Mouse (Mus musculus) ES-CJ7 (cell line): Measurements from ENCODE around the gene Rpp40.

ENCODE experiments used
- DNase-seq: peaks from one replicate; pipeline ENCODE4 v3.0.0; 2011; ENCODE audit warnings: low read depth, low spot score

The Rpp40 gene

DNA sequence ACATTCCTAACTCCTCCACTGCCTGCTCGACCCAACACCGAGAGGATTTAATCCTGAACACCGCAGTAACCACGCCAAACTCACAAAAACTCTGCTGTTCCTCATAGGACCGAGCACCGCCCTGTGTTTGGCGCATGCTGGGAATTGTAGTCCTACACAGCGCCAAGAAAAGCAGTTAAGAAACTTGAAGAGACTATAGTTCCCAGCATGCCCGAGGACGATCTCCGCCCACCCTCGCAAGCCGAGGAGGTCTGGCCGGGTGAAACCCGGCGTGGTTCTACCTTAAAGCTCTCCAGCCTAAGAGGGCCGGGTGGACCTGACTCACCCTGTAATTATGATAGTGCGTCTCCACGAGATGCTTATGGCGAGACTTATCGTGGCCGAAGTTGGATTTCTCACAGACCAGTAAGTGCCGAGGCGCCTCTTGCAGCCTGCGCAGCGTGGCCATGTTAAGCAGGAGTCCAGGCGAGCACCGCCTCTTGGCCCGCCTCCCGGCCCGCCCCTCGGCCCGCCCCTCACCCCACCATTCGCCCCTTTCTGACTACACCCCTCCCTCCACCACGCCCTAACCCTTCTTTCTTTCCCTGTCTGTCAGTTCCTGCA is at the start of gene Rpp40:
Gene Rpp40, minus strand, starts transcription at position 481 of the 603 bp plus-strand sequence.
- peak; percentile 95 for DNase-seq

DNA sequence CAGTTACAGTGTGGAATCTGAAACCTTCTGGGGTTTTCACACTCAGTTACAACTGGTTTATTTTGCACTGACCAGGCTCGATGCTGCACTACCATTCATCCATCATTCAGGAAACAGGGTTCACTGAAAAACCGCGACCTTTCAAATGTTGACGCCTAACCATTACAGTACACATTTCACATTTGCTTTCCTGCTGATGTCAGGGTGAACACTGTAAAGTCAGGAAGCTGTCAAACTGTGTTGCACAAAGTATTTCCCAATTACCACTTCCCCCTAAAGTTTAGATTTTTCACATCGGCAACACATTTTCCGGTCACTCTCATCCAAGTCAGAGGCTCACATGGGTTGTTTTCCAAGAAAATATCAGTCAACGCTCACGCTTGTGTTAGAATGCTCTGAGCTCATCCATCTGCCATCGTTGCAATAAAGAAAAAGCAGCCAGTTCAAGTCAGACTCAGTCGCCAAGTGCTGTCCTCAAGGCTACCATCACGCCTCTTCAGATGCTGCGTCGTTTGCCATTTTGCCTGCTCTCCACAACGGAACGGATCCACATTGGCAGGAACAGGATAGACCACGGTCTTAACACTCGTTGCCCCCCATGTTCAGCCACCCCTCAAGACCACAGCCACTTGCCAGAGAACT is 43.8 kb upstream of the Rpp40 start:
- DNase-seq: no peak

DNA sequence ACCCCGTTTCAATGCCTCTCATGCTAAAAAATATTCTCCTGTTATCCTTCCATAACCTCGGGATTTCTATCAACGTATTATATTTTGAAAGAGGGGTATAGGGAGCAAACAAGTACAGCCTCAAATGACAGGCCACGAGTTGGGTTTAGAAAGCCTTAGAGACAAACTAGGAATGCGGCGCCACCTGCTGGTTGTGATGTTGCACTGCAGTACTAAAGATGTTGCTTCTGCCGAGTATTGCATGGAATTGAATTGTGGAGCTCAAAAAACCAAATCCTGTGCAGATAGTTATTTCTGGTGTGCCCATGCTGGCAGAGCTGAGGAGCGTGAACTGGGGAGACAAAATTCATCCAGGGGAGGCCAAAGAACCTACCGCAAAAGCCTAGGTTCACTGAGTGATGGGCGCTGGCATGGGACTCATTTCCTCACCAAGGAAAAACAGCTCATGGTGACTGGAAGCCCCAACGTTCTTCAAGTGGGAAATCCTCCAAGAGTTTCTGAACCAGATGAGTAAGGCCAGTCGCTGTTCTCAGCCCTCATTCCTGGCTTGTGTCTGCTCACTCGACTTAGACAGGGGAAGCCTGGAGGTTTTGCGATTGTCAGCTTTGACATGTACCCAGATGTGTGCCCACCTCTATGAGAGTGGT is 41.3 kb upstream of the Rpp40 start:
- peak; percentile 65 for DNase-seq

DNA sequence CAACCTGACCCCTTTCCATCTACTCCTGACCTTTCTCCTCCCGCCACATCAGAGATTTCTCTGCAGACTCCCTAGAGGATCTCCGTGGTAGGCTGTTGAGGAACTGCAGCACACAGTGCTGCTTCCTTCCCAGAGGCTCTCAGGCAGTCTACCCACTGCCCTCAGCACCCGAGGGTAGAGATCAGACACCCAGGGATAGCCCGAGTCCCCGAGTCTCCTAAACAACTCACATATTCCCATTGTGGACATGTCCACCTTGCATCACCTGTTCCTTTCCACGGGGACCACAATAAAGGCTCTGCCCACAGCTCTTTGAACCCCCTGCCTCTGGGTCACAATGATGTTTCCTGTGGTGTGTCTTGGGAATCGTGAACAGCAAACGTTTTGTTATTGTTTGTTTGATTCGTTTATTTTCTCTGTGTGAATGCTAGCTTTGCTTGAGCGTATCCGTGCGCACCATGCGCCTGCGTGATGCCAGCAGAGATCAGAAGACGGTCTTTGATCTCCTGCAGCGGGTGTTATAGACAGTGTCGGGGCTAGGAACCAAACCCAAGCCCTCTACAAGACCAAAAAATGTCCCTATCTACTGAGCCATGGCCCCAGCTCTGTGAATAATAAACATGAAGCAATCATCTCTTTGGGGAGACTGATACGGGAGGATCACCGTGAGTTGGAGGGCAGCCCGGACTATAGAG is 40.6 kb upstream of the Rpp40 start:
- no peak for DNase-seq

DNA sequence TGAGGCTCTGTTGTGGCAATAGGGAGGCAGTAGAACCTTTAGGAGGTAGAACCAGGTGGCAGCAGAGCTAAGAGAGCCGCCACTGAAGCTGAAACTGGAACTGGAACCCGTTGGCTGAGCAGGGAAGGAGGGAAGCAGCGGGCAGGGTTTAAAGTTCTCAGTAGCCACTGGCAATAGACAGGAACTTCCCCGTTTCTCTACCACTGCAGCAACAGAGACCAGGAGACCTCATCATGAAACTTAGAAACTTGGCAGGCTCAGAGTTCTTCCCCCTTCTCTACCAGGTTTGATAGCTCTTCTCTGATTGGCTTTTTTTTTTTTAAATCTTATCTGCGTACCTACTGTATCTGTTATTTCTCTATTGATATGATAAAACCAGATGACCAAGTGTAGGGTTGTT is 34.8 kb upstream of the Rpp40 start:
- no peak for DNase-seq

DNA sequence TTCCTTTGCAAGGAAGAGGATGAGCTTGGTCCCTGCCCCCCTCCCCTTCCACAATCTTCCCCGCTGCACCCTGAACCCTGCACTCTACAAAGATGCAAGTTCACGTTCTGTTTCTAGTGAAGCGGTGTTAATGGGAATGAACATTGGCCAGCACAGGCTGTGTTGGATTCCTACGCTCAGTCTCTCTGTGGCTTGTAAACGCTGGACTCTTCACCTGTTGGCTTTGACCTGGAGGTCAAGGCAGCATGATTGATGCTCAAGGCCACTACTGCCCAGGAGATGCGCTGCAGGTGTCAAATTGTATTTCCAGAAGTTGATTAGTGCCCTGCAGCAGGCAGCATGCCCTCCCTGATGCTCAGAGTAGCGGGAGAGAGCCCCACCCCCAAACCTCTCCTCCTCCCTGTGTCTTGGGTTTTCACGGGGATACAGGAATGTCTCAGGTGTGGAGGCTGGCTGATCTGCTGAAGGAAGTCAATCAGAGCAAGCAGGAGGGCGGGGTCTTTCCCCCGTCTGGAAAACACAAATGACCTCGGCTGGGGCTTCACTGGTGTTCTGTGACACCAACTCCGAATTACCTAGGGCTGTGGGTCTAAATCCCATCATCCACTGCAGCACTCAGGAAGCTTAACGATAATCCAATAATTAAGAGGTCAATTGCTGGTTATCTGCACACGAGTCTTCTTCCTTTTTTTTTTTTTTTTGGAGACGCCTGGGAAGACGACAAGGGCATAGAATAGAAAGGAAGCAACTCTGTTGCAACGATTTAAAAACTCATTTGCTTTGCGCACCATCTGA is 33.9 kb upstream of the Rpp40 start:
- peak; percentile 36 for DNase-seq

DNA sequence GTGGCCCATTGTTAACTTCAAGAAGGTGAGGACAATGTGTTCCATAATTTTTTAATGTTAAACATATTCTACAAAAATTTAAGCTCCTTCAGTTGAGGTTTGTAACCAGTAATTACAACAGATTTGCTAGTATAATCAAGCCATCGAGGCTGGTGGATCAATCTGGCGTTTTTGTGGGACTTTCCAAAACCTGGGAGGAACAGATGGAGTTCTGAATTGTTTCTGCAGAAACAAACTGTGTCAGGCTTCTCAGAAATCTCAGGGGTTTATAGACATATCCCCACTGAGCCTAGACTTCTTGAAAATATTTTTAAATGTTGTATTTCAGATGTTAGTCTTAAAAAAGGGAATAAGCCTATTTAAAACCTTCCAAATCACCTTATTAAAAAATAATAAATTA is 31.8 kb upstream of the Rpp40 start:
- no peak for DNase-seq

DNA sequence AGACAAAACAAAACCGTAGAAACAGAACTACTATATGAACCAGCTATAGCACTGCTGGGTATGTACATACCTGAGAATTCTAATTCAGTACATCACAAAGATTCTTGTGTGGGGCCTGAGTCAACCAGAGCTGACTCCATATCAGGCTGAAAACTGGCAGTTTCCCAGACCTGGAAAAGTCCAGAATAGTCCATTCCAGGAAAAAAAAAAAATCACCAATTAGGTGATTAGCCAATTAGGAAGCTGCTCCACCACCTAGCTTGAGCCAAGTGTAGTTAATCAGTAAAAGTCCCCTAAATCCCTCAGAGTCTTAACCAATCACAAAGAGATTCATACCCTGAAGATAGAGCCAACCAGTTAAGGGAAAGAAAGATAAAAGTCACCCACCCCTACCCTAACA is 5.3 kb upstream of the Rpp40 start:
- DNase-seq: no peak

DNA sequence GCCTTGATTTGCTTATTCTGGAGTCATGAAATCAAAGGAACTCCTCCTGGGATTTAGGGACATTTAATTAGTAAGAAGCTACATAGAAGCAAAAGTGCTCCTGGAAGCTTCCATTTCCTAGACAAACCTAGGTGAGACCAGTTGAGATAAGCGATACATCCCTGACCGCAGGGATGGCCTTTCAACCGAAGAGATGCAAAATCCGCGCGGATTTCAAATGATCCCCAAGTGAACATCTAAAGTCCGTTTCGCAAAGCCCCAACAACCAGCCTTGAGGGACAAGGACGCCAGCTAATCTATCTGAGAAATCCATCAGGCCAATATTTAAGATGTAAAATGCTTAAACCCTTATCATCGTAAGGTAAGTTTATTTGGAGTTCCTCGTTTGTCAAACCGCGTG is 781 bp downstream of the Rpp40 start:
- DNase-seq: no peak

DNA sequence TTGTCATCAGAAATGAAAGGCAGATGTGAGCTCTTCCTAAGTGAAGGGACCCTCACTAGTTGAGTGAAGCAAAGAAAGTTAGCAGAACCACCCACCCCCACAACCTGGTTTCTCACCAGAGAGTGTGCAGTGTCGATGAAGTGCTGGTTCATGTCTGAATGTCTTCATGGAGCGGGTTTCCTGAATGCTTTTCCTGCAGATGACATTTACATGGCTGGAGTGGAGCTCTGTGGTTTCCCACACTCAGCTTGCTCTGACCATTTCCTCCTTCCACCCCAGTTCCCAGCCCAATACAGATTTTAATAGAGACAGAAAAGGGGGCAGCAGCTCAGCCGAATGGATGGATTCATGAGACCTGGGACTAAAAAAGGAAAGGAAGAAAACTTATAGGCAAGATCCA is 13.3 kb downstream of the Rpp40 start:
- no peak for DNase-seq

DNA sequence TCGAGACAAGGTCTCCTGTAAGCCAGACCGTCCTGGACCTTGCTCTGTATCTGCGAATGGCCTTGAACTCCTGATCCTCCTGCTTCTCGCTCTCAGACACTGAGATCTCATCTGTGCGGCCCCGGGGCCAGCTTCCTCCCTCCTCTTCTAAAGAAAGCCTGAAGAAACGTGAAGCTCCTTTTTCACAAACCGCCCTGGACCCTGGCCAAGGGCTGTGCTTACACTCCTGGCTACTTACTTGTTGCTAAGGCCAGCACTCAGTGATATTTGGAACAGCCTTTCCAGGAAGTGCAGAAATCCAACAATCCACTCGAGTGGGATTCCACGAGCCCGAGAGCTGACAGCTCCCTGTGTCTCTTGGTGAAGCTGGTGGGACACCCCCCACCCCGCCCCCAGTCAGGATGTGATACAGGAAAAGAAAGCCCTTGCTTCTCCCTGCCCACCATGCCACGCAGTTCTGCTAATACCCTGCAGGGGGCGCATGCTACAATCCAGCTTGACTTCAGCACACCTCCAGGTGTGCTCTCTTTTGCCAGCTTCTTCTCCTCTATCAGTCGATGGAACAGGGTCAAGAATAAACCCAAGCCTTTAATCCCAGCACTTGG is 19.9 kb downstream of the Rpp40 start:
- DNase-seq: peak; percentile 71

DNA sequence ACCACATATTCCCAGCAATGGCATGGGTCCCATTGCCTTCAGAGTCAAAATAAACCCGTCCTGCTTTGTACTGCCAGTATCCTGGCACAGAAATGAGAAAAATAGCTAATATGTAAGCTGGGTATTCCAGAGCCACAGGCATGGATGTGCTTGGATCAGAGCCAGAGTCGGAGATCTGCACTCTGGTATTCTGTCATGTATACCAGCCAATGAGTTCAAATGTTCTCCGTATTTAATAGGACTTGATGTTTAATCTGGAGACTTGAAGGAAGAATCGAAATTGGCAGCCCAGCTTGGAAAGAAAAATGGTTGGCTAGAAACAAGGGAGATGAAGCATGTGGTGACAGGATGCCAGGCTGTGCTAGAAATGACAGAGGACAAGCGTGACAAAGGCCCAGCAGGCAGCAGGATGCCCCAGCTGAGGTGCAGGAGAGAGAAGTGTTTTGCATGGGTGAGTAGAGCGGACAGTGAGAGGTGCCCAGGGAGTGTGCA is 25.6 kb downstream of the Rpp40 start:
- DNase-seq: no peak

DNA sequence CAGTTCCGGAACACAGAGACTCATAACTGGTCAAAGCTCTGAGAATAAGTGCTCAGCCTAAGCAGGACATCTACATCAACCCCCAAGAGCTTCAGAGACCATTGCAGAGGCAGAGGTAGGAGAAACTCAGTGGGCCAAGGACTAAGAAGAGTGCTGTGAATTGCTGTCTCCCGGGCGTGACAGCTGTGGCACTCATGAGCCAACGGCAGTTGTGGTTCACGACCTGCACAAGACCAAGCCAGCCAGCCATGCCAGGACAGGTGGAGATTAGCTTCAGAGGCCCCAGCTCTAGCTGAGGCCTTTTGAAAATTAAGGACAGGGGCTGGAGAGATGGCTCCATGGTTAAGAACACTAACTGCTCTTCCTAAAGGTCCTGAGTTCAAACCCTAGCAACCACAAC is 26.6 kb downstream of the Rpp40 start:
- no peak for DNase-seq

DNA sequence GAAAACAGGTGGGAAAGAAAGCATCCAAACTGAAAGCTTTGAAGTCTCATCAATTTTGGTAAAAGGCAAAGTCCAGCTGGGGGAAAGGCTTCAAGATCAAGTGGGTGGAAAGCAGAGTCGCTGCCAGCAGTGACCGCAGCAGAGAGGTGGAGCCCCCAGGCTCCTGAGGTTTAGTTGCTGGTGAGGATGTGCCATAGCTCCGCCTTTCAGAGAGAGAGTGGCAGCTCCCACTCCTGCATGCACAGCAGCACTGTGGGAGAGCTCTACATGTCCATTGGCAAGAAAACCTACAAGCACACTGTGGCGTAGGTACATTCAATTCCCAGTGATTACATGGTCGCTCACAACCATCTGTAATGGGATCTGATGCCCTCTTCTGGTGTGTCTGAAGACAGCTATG is 27.1 kb downstream of the Rpp40 start:
- no peak for DNase-seq

DNA sequence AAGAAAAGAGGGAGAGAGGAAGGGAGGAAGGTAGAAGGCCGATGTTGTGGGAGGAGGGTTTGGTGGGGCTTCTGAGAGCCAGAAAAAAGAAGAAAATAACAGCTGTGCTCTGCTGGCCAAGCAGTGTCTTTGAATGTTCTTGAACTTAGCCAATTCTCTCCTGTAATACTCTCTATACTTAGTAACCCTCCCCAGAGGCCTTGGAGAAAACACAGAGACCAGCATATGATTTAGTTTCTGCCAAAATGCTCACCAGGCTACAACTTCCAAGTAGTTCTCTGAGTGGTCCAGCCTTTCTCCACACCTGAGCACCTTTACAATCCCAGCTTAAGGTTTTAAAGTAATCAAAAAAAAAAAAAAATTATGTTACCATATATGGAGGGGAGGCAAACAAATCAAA is 27.9 kb downstream of the Rpp40 start:
- DNase-seq: no peak

DNA sequence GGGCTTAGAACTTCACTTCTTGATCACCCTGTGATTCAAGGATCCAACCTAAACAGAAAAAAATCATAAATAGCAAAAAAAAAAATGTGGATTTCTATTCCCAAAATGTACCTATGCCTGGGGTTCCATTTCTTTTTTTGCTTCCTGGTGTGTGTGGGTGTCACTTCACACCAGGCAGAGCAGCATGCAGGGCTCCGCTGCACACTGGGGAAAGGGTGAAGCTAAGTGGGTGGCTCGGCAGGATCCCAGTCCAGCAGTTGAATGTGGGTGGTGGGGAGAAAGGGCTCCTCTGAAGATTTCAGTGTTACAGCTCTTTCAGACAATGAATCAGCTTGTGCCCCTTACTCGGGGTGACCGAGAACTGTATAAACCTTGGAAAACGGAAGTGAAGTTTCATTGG is 30.8 kb downstream of the Rpp40 start:
- DNase-seq: no peak

DNA sequence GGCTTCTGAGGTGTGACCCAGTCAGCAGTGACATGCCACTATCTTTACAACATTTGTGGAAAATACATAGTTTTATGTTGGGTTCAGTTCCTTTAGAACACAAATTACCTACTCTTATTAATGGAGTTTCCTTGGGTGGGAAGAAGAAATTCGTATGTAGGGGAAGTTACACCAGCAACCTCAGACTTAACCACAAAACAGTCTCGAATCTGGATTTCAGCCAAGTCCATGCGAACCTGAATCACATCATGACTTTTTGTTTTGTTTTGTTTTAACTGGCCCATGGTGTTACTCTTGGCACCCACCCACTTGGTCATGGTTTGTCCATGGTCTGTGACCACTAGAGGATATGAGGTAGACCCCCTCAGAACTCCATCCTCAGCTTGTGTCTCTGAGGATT is 35.1 kb downstream of the Rpp40 start:
- no peak for DNase-seq

DNA sequence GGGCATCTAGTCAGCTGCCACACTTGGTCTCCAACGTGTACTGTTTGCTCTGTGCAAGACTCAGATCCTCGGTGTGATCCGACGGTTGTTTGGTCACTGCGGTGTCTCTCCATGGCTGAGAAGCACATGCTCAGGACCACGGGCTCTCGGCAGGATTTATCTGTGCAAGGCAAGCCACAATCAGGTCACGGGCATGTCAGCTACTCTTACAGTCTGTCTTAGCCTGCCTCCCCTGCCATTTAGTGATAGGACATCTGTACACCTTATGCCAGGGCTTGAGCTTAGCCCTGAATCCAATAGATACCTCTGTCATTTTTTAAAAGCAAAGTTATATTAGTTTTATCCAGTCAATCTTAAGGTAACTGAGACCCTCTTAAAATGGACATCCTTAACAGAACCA is 35.5 kb downstream of the Rpp40 start:
- DNase-seq: no peak

DNA sequence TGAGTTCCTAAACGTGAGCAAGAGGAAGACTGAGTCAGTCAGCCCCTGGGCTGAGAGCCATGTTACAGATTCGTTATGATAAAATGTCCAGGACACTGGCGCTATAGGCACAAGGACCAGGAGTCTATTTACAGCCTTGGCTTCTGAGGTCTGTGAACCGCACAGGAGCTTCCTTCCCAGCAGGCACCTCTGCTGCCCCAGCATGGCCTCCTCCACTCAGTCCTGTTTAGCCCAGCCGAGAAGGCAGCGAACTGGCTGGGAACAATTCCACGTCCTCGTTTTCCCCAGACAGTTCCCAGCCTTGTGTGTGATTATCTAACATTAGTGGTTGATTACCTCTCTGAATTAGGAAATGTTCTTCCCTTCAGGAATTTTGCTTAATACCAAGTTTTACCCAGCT is 45.2 kb downstream of the Rpp40 start:
- no peak for DNase-seq

DNA sequence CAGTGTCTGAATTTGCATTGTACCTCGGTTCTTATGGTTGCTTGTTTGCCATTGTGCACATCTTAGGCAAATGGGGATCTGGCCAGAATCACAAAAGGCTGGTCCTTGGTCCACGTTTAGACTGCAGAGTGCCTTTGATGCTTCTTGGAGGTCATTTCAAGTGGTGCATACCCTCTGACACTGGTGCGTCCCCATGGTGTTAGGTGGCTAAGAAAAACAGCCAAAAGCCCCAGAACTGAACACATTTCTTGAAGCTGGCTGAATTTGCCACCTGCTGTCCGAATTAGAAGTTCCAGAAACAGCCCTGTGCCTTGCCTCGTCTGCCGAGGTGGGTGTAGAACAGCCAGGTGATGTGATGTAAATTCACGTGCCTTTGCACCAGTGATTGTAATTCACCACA is 48.7 kb downstream of the Rpp40 start:
- DNase-seq: peak; percentile 47

DNA sequence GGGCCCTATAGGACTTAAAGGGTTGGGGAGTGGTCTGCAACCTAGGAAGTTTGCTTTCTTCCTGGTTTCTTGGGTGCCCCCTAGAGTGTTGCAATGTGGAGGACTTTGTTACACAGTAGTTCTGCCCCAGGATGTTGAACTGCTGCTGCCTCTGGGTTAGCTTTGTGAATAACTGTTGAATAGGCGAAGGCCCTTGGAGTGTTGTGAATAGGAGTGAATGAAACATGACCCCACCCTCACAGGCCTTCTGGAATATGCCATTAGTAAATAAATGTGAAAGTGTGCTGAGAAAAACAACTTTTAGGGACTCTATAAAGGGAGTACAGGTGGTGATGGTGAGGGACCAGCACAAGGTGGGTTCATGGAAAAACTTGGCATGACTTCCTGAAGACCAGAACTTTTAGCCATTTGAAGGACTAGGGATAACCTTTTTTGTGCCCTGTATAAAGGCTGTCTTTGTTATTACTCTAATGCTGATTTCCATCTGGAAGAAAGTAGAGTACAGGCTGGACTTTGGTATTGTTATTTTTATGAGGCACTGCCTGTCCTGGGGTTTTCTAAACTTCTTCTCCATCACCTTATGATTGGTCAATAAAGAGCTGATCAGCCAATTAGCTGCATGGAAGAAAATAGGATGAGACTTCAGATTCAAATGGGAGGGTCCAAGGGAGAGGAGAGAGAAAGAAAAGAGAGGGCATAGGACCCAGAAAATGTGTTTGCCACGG is 53.1 kb downstream of the Rpp40 start:
- DNase-seq: peak; percentile 96
